Mouse (Mus musculus): ENCODE measurements around the gene Eya4.

GRCm38 (mm10) chr10:23115321-23115720, 235.3 kb downstream of the Eya4 start:
- TF ChIP-seq CTCF (IDR thresholded peaks at IDR 0.05; ENCODE audit: borderline replicate concordance, insufficient read depth, low read length) (no peak), POLR2A (IDR thresholded peaks at IDR 0.05; ENCODE audit: low read depth, low read length) (no peak)

Data from embryonic fibroblast, embryonic 13.5 days (primary cell).